Mouse (Mus musculus): ENCODE results near the gene Sf3a3.

GRCm38 (mm10) chr4:124708518-124709477 lies 5.8 kb upstream of the Sf3a3 start:
- no peak for TF ChIP-seq MAX (IDR thresholded peaks at IDR 0.05; ENCODE audit: low read depth)
- no peak for TF ChIP-seq USF1 (IDR thresholded peaks at IDR 0.05; ENCODE audit: low read depth)
- TF ChIP-seq POLR2A (IDR thresholded peaks at IDR 0.05; ENCODE audit: insufficient read length, low read depth), result peak; percentile 73
- TF ChIP-seq POLR2AphosphoS2 (IDR thresholded peaks at IDR 0.05; ENCODE audit: insufficient read length, low read depth), result peak; percentile 87
- TF ChIP-seq SRF (IDR thresholded peaks at IDR 0.05; ENCODE audit: control insufficient read depth, insufficient read length, low read depth), result peak; percentile 100
- TF ChIP-seq TCF12 (IDR thresholded peaks at IDR 0.05; ENCODE audit: insufficient read depth, poor library complexity, severe bottlenecking), result peak; percentile 61
- no peak for TF ChIP-seq E2F4 (IDR thresholded peaks at IDR 0.05; ENCODE audit: insufficient read depth)
- TF ChIP-seq CEBPB (IDR thresholded peaks at IDR 0.05; ENCODE audit: insufficient read depth, poor library complexity, severe bottlenecking), result 0 out of 2 replicates have a peak, but pooled peaks have one; percentile 40
- no peak for TF ChIP-seq REST (IDR thresholded peaks at IDR 0.05; ENCODE audit: insufficient read depth, insufficient read length)
